Mouse (Mus musculus): ENCODE measurements around the gene Bloc1s6.

GRCm38 (mm10) chr2:122776823-122777222 lies 38.5 kb downstream of the Bloc1s6 start:
- TF ChIP-seq CTCF (IDR thresholded peaks at IDR 0.05; ENCODE audit: borderline replicate concordance, control insufficient read depth, extremely low read depth, insufficient read depth, low read length, poor library complexity) (no peak), POLR2A (IDR thresholded peaks at IDR 0.05; ENCODE audit: control insufficient read depth, extremely low read depth, insufficient read depth, low read length, poor library complexity) (no peak)

Data from thymus, adult 2 months (tissue).